Mouse (Mus musculus): ENCODE measurements around the gene Amotl1. TPM values are rescaled to one million over a fixed set of nuclear protein-coding genes. Genes with fewer than 3 reads are reported as not detected.

Amotl1 gene
- polyA plus RNA-seq, 1 experiment = 37.3 TPM

DNA sequence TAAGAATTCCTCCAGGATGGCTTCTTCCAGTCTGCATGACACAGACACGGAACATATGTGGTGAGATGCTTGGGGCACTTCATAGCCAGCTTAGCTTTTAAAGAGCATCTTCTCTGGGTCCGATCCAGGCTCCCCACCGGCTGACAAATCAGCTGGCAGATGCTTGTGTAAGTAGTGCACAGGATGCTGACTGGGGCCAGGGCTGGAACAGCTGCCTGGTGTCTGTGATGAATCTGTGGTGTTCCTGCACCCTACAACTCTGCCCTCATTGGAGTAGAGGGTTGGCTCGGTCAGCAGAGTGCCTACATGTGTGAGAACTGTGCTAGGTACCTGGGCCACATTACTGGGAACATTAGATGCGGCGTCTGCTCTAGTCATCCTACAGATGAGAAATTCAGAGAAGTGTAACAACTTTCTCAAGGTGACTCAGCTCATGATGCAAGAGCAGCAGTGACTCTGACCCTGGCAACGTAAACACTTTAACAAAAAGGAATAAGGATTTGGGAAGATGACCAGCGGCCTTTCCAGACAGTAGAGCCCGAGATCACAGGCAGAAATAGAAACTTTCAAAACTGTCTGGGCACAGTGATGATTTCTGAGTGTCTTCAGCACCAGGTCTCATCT is 109.9 kb downstream of the Amotl1 start:
- no peak for TF ChIP-seq USF1 (IDR thresholded peaks at IDR 0.05; ENCODE audit: low read depth)
- no peak for TF ChIP-seq E2F4 (IDR thresholded peaks at IDR 0.05; ENCODE audit: insufficient read depth)
- no peak for TF ChIP-seq MAX (IDR thresholded peaks at IDR 0.05; ENCODE audit: low read depth)
- TF ChIP-seq POLR2A (IDR thresholded peaks at IDR 0.05; ENCODE audit: insufficient read length, low read depth) = no peak
- no peak for TF ChIP-seq SRF (IDR thresholded peaks at IDR 0.05; ENCODE audit: control insufficient read depth, insufficient read length, low read depth)
- peak in 2 of 3 experiments; percentile 36 to 52 for TF ChIP-seq MYOD1 (IDR thresholded peaks at IDR 0.05; ENCODE audit: control insufficient read depth in 1 of 3, insufficient read length in 2 of 3, low read depth in 2 of 3)
- TF ChIP-seq MYOG (IDR thresholded peaks at IDR 0.05; ENCODE audit: control insufficient read depth in 1 of 3, insufficient read depth in 1 of 3, insufficient read length in 2 of 3, low read depth in 2 of 3) = no peak
- no peak for TF ChIP-seq REST (IDR thresholded peaks at IDR 0.05; ENCODE audit: insufficient read depth, insufficient read length)
- peak; percentile 75 for TF ChIP-seq CEBPB (IDR thresholded peaks at IDR 0.05; ENCODE audit: insufficient read depth, poor library complexity, severe bottlenecking)
- TF ChIP-seq TCF3 (IDR thresholded peaks at IDR 0.05; ENCODE audit: insufficient read length, low read depth) = no peak
- no peak for TF ChIP-seq TCF12 (IDR thresholded peaks at IDR 0.05; ENCODE audit: insufficient read depth, poor library complexity, severe bottlenecking)
- TF ChIP-seq POLR2AphosphoS2 (IDR thresholded peaks at IDR 0.05; ENCODE audit: insufficient read length, low read depth) = no peak
- Histone ChIP-seq H3K36me3 (ENCODE audit: control insufficient read depth, insufficient read depth) (peaks cover under 1% of the 10 kb centered on the region), H3K4me3 (no peak overlapping the region)

DNA sequence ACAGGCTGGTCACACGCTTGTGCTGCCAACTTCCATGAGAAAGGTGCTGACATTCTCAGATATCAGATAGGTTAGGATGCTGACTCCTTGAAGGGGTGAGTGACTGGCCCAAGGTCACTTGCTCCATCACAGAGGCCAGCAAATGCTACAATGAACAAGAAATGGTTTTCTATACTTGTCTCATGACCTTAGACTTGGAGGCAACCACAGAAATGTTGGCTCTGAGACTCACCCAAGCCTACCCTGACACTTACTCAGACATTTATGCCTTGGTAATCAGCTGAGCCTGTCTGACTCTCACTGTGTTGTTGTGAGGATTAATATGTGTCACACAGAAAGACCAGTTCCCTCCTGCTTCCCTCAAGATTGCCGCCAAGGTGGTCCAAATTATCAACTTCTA is 111.2 kb downstream of the Amotl1 start:
- H3K4me3 ChIP-seq = no peak overlapping the region
- no peaks in the 10 kb centered on the region for H3K27me3 ChIP-seq (ENCODE audit: control insufficient read depth, insufficient read depth, insufficient read length)
- no peak overlapping the region for H3K4me2 ChIP-seq (ENCODE audit: low read depth)
- no peaks in the 10 kb centered on the region for H3K79me2 ChIP-seq (ENCODE audit: control insufficient read depth, insufficient read depth)
- no peaks in the 10 kb centered on the region for H3K36me3 ChIP-seq (ENCODE audit: control insufficient read depth, insufficient read depth)
- TF ChIP-seq MYOD1 (IDR thresholded peaks at IDR 0.05; ENCODE audit: control insufficient read depth in 1 of 3, insufficient read length in 2 of 3, low read depth in 2 of 3) = no peak
- TF ChIP-seq CEBPB (IDR thresholded peaks at IDR 0.05; ENCODE audit: insufficient read depth, poor library complexity, severe bottlenecking) = no peak
- no peak for TF ChIP-seq TCF3 (IDR thresholded peaks at IDR 0.05; ENCODE audit: insufficient read length, low read depth)
- TF ChIP-seq SRF (IDR thresholded peaks at IDR 0.05; ENCODE audit: control insufficient read depth, insufficient read length, low read depth) = no peak
- TF ChIP-seq MYOG (IDR thresholded peaks at IDR 0.05; ENCODE audit: control insufficient read depth in 1 of 3, insufficient read depth in 1 of 3, insufficient read length in 2 of 3, low read depth in 2 of 3) = no peak
- TF ChIP-seq TCF12 (IDR thresholded peaks at IDR 0.05; ENCODE audit: insufficient read depth, poor library complexity, severe bottlenecking) = no peak
- TF ChIP-seq USF1 (IDR thresholded peaks at IDR 0.05; ENCODE audit: low read depth) = no peak
- no peak for TF ChIP-seq MAX (IDR thresholded peaks at IDR 0.05; ENCODE audit: low read depth)
- TF ChIP-seq POLR2AphosphoS2 (IDR thresholded peaks at IDR 0.05; ENCODE audit: insufficient read length, low read depth) = no peak
- no peak for TF ChIP-seq REST (IDR thresholded peaks at IDR 0.05; ENCODE audit: insufficient read depth, insufficient read length)
- TF ChIP-seq E2F4 (IDR thresholded peaks at IDR 0.05; ENCODE audit: insufficient read depth) = no peak
- TF ChIP-seq POLR2A (IDR thresholded peaks at IDR 0.05; ENCODE audit: insufficient read length, low read depth) = no peak
- no peak overlapping the region for H3ac ChIP-seq (ENCODE audit: control insufficient read depth, insufficient read length)

More for the DNA sequence above, 109.9 kb downstream of the Amotl1 start:
- Histone ChIP-seq H3K79me2 (ENCODE audit: control insufficient read depth, insufficient read depth) (no peaks in the 10 kb centered on the region), H3K4me2 (ENCODE audit: low read depth) (peak overlapping the region; percentile 39), H3K27me3 (ENCODE audit: control insufficient read depth, insufficient read depth, insufficient read length) (no peaks in the 10 kb centered on the region), H3ac (ENCODE audit: control insufficient read depth, insufficient read length) (no peak overlapping the region)

DNA sequence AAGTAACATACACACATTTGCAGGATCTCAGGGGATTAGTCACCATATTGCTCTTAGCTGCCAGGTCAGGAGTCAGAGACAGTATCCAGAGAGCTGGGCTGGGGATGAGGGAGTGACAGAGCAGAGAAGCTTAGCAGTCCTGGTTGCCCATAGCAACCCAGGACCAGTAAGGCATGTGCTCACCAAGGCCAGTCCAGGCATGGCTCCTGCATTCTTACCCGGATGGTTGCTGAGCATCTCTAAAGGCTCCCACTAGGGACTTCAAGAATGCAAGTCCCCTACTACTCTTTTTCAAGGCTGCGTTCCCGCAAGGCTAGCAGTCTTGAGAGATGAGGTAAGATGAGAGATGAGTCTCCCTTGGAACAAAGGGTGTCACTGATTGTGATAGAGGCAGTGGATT is 112.6 kb downstream of the Amotl1 start:
- no peak for TF ChIP-seq TCF12 (IDR thresholded peaks at IDR 0.05; ENCODE audit: insufficient read depth, poor library complexity, severe bottlenecking)
- TF ChIP-seq MYOD1 (IDR thresholded peaks at IDR 0.05; ENCODE audit: control insufficient read depth in 1 of 3, insufficient read length in 2 of 3, low read depth in 2 of 3) = no peak
- TF ChIP-seq MYOG (IDR thresholded peaks at IDR 0.05; ENCODE audit: control insufficient read depth in 1 of 3, insufficient read depth in 1 of 3, insufficient read length in 2 of 3, low read depth in 2 of 3) = no peak
- no peak for TF ChIP-seq E2F4 (IDR thresholded peaks at IDR 0.05; ENCODE audit: insufficient read depth)
- TF ChIP-seq USF1 (IDR thresholded peaks at IDR 0.05; ENCODE audit: low read depth) = no peak
- TF ChIP-seq CEBPB (IDR thresholded peaks at IDR 0.05; ENCODE audit: insufficient read depth, poor library complexity, severe bottlenecking) = no peak
- no peak for TF ChIP-seq POLR2AphosphoS2 (IDR thresholded peaks at IDR 0.05; ENCODE audit: insufficient read length, low read depth)
- no peak for TF ChIP-seq TCF3 (IDR thresholded peaks at IDR 0.05; ENCODE audit: insufficient read length, low read depth)
- TF ChIP-seq MAX (IDR thresholded peaks at IDR 0.05; ENCODE audit: low read depth) = no peak
- no peak for TF ChIP-seq REST (IDR thresholded peaks at IDR 0.05; ENCODE audit: insufficient read depth, insufficient read length)
- no peak for TF ChIP-seq SRF (IDR thresholded peaks at IDR 0.05; ENCODE audit: control insufficient read depth, insufficient read length, low read depth)
- TF ChIP-seq POLR2A (IDR thresholded peaks at IDR 0.05; ENCODE audit: insufficient read length, low read depth) = no peak
- no peak overlapping the region for H3K4me3 ChIP-seq
- no peaks in the 10 kb centered on the region for H3K27me3 ChIP-seq (ENCODE audit: control insufficient read depth, insufficient read depth, insufficient read length)
- H3K79me2 ChIP-seq (ENCODE audit: control insufficient read depth, insufficient read depth) = no peaks in the 10 kb centered on the region
- H3K36me3 ChIP-seq (ENCODE audit: control insufficient read depth, insufficient read depth) = no peaks in the 10 kb centered on the region
- H3K4me2 ChIP-seq (ENCODE audit: low read depth) = no peak overlapping the region
- H3ac ChIP-seq (ENCODE audit: control insufficient read depth, insufficient read length) = no peak overlapping the region

DNA sequence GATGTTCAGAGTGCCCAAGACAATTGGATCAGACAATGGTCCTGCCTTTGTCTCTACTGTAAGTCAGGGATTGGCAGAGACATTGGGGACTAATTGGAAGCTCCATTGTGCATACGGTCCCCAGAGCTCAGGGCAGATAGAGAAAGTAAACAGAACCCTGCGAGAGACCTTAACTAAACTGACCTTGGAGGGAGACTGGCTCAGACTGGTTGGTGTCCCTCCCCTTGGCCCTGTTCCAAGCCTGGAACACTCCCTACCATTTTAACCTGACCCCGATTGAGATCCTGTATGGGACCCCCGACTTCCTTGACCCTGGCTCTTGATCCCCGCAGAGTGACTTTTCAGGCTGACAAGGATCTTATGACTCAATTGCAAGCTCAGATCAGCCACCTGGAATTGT is 114.9 kb downstream of the Amotl1 start:
- Histone ChIP-seq H3K27me3 (ENCODE audit: control insufficient read depth, insufficient read depth, insufficient read length) (no peaks in the 10 kb centered on the region), H3K4me2 (ENCODE audit: low read depth) (no peak overlapping the region), H3ac (ENCODE audit: control insufficient read depth, insufficient read length) (no peak overlapping the region), H3K79me2 (ENCODE audit: control insufficient read depth, insufficient read depth) (no peaks in the 10 kb centered on the region), H3K4me3 (no peak overlapping the region), H3K36me3 (ENCODE audit: control insufficient read depth, insufficient read depth) (no peaks in the 10 kb centered on the region)
- no peak for TF ChIP-seq SRF (IDR thresholded peaks at IDR 0.05; ENCODE audit: control insufficient read depth, insufficient read length, low read depth)
- TF ChIP-seq TCF12 (IDR thresholded peaks at IDR 0.05; ENCODE audit: insufficient read depth, poor library complexity, severe bottlenecking) = no peak
- TF ChIP-seq POLR2A (IDR thresholded peaks at IDR 0.05; ENCODE audit: insufficient read length, low read depth) = no peak
- no peak for TF ChIP-seq POLR2AphosphoS2 (IDR thresholded peaks at IDR 0.05; ENCODE audit: insufficient read length, low read depth)
- no peak for TF ChIP-seq MYOG (IDR thresholded peaks at IDR 0.05; ENCODE audit: control insufficient read depth in 1 of 3, insufficient read depth in 1 of 3, insufficient read length in 2 of 3, low read depth in 2 of 3)
- TF ChIP-seq CEBPB (IDR thresholded peaks at IDR 0.05; ENCODE audit: insufficient read depth, poor library complexity, severe bottlenecking) = no peak
